11 mouse cellular contexts compared by ENCODE assay signal in genomic region chr2:167691871-167692661, GRCm38 (mm10). TPM values are rescaled to one million over a fixed set of nuclear protein-coding genes. Genes with fewer than 3 reads are reported as not detected.
A peak's percentile ranks its signal among the peaks of the same experiment; 100 is the strongest.
DNase-seq lines count a peak whose midpoint lies in the region; ATAC-seq and TF ChIP-seq lines count a peak whose summit lies in the region.
"Had no signal": no experiment of that assay in that cellular context is flagged by ENCODE, and none has a peak within 500 bp of the region (broad histone marks: within the 10 kb centered on the region; RNA-seq: fewer than 3 reads in every experiment).

No protein-coding gene starts in this region.

- no peaks in the 10 kb centered on the region for H3K9me3 ChIP-seq in heart, embryonic 11.5 days (replicated peaks; ENCODE audit: control insufficient read depth, low read length)
- H3K9me3 ChIP-seq in forebrain, embryonic 16.5 days (ENCODE audit: control insufficient read depth, low read length): peaks cover 2% of the 10 kb centered on the region; the same call in 1 of the 2 replicates
- H3K9me3 ChIP-seq in neural tube, embryonic 15.5 days (replicated peaks): 0 out of 2 replicates have a peak, but pooled peaks cover 5% of the 10 kb centered on the region

- no peaks in the 10 kb centered on the region for H3K36me3 ChIP-seq in heart, embryonic 11.5 days (ENCODE audit: control insufficient read depth, insufficient read depth, low read length)
- peaks cover 13% of the 10 kb centered on the region for H3K36me3 ChIP-seq in myocyte (ENCODE audit: control insufficient read depth, insufficient read depth)
- no peaks in the 10 kb centered on the region for H3K36me3 ChIP-seq in forebrain, embryonic 16.5 days (ENCODE audit: control insufficient read depth, insufficient read depth)
- no peaks in the 10 kb centered on the region for H3K36me3 ChIP-seq in neural tube, embryonic 15.5 days

- peaks cover 17% of the 10 kb centered on the region for H3K4me1 ChIP-seq in heart, embryonic 11.5 days (ENCODE audit: control insufficient read depth, insufficient read depth, low read length)
- H3K4me1 ChIP-seq in lung, adult 2 months (ENCODE audit: control insufficient read depth, insufficient read depth, low read length): no peaks in the 10 kb centered on the region; the same call in 1 of the 2 replicates
- H3K4me1 ChIP-seq in brown adipose tissue, adult 24 weeks (ENCODE audit: control insufficient read depth, insufficient read depth, insufficient read length, low read length): peaks cover 32% of the 10 kb centered on the region
- peaks cover 9% of the 10 kb centered on the region for H3K4me1 ChIP-seq in forebrain, embryonic 16.5 days (replicated peaks; ENCODE audit: control insufficient read depth, insufficient read depth, low read length)
- H3K4me1 ChIP-seq in neural tube, embryonic 15.5 days: peaks cover 25% of the 10 kb centered on the region

- H3K27me3 ChIP-seq in heart, embryonic 11.5 days (ENCODE audit: control insufficient read depth, insufficient read depth, low read length): peaks cover 10% of the 10 kb centered on the region
- no peaks in the 10 kb centered on the region for H3K27me3 ChIP-seq in myocyte (ENCODE audit: control insufficient read depth, insufficient read depth, insufficient read length)
- peaks cover 25% of the 10 kb centered on the region for H3K27me3 ChIP-seq in forebrain, embryonic 16.5 days (replicated peaks; ENCODE audit: control insufficient read depth, insufficient read depth, low read length)
- peaks cover 43% of the 10 kb centered on the region for H3K27me3 ChIP-seq in neural tube, embryonic 15.5 days (replicated peaks)

- intact Hi-C loops in heart, postnatal 14 days (cut with DNase I): no loop called here

- no peak overlapping the region for H3K4me3 ChIP-seq in heart, embryonic 11.5 days (ENCODE audit: low read depth, low read length)
- H3K4me3 ChIP-seq in lung, adult 2 months (replicated peaks; ENCODE audit: extremely low read depth, low read depth, low read length): peak overlapping the region; percentile 83
- peak overlapping the region; percentile 94 for H3K4me3 ChIP-seq in brown adipose tissue, adult 24 weeks (ENCODE audit: insufficient read depth, low read depth, low read length)
- peak overlapping the region; percentile 95 for H3K4me3 ChIP-seq in myocyte
- H3K4me3 ChIP-seq in forebrain, embryonic 16.5 days (replicated peaks; ENCODE audit: low read length): no peak overlapping the region
- H3K4me3 ChIP-seq in neural tube, embryonic 15.5 days (replicated peaks): no peak overlapping the region

- WGBS in heart, embryonic 11.5 days (ENCODE audit: insufficient replicate concordance): 89% methylated on average over 14 of the region's 14 CpGs
- WGBS in lung, adult 2 months: 52% methylated on average over 14 of the region's 14 CpGs
- WGBS in forebrain, embryonic 16.5 days: 85% methylated on average over 14 of the region's 14 CpGs
- WGBS in neural tube, embryonic 15.5 days: 87% methylated on average over 14 of the region's 14 CpGs

- no peak for DNase-seq in heart, postnatal 14 days
- no peak for DNase-seq in lung, adult 2 months
- no peak for DNase-seq in lung, postnatal 36 days
- DNase-seq: midbrain, embryonic 14.5 days had no signal

- H3K27ac ChIP-seq in heart, embryonic 11.5 days (ENCODE audit: low read depth, low read length): no peak overlapping the region
- H3K27ac ChIP-seq in brown adipose tissue, adult 24 weeks (replicated peaks; ENCODE audit: low read depth, low read length): peak overlapping the region; percentile 99
- no peak overlapping the region for H3K27ac ChIP-seq in forebrain, embryonic 16.5 days (ENCODE audit: low read length)
- no peak overlapping the region for H3K27ac ChIP-seq in neural tube, embryonic 15.5 days (replicated peaks)

- no peak for ATAC-seq in heart, embryonic 11.5 days (replicated peaks; ENCODE audit: insufficient number of reproducible peaks, low FRiP score, low TSS enrichment)
- no peak for ATAC-seq in forebrain, embryonic 16.5 days
- ATAC-seq in neural tube, embryonic 15.5 days (ENCODE audit: low FRiP score): no peak

- TF ChIP-seq CTCF in lung, adult 2 months (IDR thresholded peaks at IDR 0.05; ENCODE audit: insufficient read depth, low read length): no peak

- peak overlapping the region; percentile 16; the same call in 1 of the 2 replicates for H3K9ac ChIP-seq in heart, embryonic 11.5 days (ENCODE audit: low read depth, low read length)
- no peak overlapping the region for H3K9ac ChIP-seq in forebrain, embryonic 16.5 days (replicated peaks; ENCODE audit: low read depth, low read length)
- H3K9ac ChIP-seq in neural tube, embryonic 15.5 days (replicated peaks): no peak overlapping the region

- no peak overlapping the region for H3ac ChIP-seq in myocyte (ENCODE audit: control insufficient read depth, insufficient read length)

- H3K79me2 ChIP-seq in myocyte (ENCODE audit: control insufficient read depth, insufficient read depth): peaks cover 28% of the 10 kb centered on the region

- peak; percentile 49; the same call in 1 of the 2 replicates for TF ChIP-seq POLR2A in lung, adult 2 months (IDR thresholded peaks at IDR 0.05; ENCODE audit: borderline replicate concordance, extremely low read depth, low read depth, low read length)
- TF ChIP-seq POLR2A in myocyte (IDR thresholded peaks at IDR 0.05; ENCODE audit: insufficient read length, low read depth): peak; percentile 53

- H3K4me2 ChIP-seq in heart, embryonic 11.5 days: no peak overlapping the region; the same call in 1 of the 2 replicates
- peak overlapping the region; percentile 91 for H3K4me2 ChIP-seq in myocyte (ENCODE audit: low read depth)
- H3K4me2 ChIP-seq in forebrain, embryonic 16.5 days (ENCODE audit: low read length): no peak overlapping the region
- H3K4me2 ChIP-seq in neural tube, embryonic 15.5 days: no peak overlapping the region

TF ChIP-seq in myocyte, 11 proteins besides CTCF, POLR2A, EP300 and RAD21:
- TF ChIP-seq POLR2AphosphoS2 (IDR thresholded peaks at IDR 0.05; ENCODE audit: insufficient read length, low read depth): peak; percentile 64
- no peak for TF ChIP-seq TCF12 (IDR thresholded peaks at IDR 0.05; ENCODE audit: insufficient read depth, poor library complexity, severe bottlenecking)

RNA-seq across cellular contexts. Expression of gene Tmem189, which starts 2.4 kb away (rescaled TPM):
- polyA plus RNA-seq in heart, embryonic 11.5 days (2014; fragmentation: Nextera tagmentation; extraction: Ambion mirVana): 38.2 and 38.7 TPM in 2 replicates
- total RNA-seq in heart, postnatal 14 days (2021): 10 to 100 TPM; 35.0 to 35.2 TPM
- 113 and 138 TPM in 2 replicates for polyA plus RNA-seq in lung, adult 2 months (2012; rRNA removed)
- 12.7 and 19.3 TPM in 2 replicates for polyA plus RNA-seq in brown adipose tissue, adult 24 weeks (2012; ENCODE audit: insufficient read depth, insufficient read length, missing spikeins)
- polyA plus RNA-seq in myocyte (2012; fragmentation: generic; extraction: Trizol): 91.9 TPM
- polyA plus RNA-seq in forebrain, embryonic 16.5 days (2015; fragmentation: Nextera tagmentation; extraction: Ambion mirVana): 30.2 and 30.6 TPM in 2 replicates
- polyA plus RNA-seq in neural tube, embryonic 15.5 days (2015; fragmentation: Nextera tagmentation; extraction: Ambion mirVana): 41.4 and 44.1 TPM in 2 replicates

RNA-seq across cellular contexts. Expression of gene Cebpb, which starts 3.4 kb away (rescaled TPM):
- polyA plus RNA-seq in heart, embryonic 11.5 days (2014; fragmentation: Nextera tagmentation; extraction: Ambion mirVana): 8.0 and 8.2 TPM in 2 replicates
- 100 to 1,000 TPM; 108 to 124 TPM for total RNA-seq in heart, postnatal 14 days (2021)
- 295 and 767 TPM in 2 replicates for polyA plus RNA-seq in lung, adult 2 months (2012; rRNA removed)
- polyA plus RNA-seq in brown adipose tissue, adult 24 weeks (2012; ENCODE audit: insufficient read depth, insufficient read length, missing spikeins): 226 and 227 TPM in 2 replicates
- 74.7 TPM for polyA plus RNA-seq in myocyte (2012; fragmentation: generic; extraction: Trizol)
- 0.32 and 0.56 TPM in 2 replicates for polyA plus RNA-seq in forebrain, embryonic 16.5 days (2015; fragmentation: Nextera tagmentation; extraction: Ambion mirVana)
- polyA plus RNA-seq in neural tube, embryonic 15.5 days (2015; fragmentation: Nextera tagmentation; extraction: Ambion mirVana): 2.5 and 3.4 TPM in 2 replicates

RNA-seq across cellular contexts. Expression of gene Gm20431, which starts 30.8 kb away (rescaled TPM):
- 1.9 and 5.2 TPM in 2 replicates for polyA plus RNA-seq in heart, embryonic 11.5 days (2014; fragmentation: Nextera tagmentation; extraction: Ambion mirVana)
- total RNA-seq in heart, postnatal 14 days (2021): 10 to 100 TPM; 20.3 to 22.8 TPM
- 11.3 and 11.6 TPM in 2 replicates for polyA plus RNA-seq in lung, adult 2 months (2012; rRNA removed)
- 1.3 TPM in 1 of 2 replicates, not detected in the other for polyA plus RNA-seq in brown adipose tissue, adult 24 weeks (2012; ENCODE audit: insufficient read depth, insufficient read length, missing spikeins)
- 9.2 TPM for polyA plus RNA-seq in myocyte (2012; fragmentation: generic; extraction: Trizol)
- 8.2 and 11.7 TPM in 2 replicates for polyA plus RNA-seq in forebrain, embryonic 16.5 days (2015; fragmentation: Nextera tagmentation; extraction: Ambion mirVana)
- polyA plus RNA-seq in neural tube, embryonic 15.5 days (2015; fragmentation: Nextera tagmentation; extraction: Ambion mirVana): 8.0 and 13.8 TPM in 2 replicates
- total RNA-seq: common myeloid progenitor, adult 5-6 weeks had no signal
- polyA plus RNA-seq: frontal cortex, adult 2 months had no signal

Comparison
In these comparisons a context has a peak if more than half of its experiments do, and no peak if none do; other contexts are left out.
1. H3K4me3 ChIP-seq: peak in lung, adult 2 months (single experiment), brown adipose tissue, adult 24 weeks (single experiment) and myocyte (single experiment); none in heart, embryonic 11.5 days (single experiment), forebrain, embryonic 16.5 days (single experiment) and neural tube, embryonic 15.5 days (single experiment).